In genomic region chr9:44318076-44318825, GRCm38 (mm10) we compare ENCODE assay signal across 8 mouse cellular contexts. TPM values are rescaled to one million over a fixed set of nuclear protein-coding genes. Genes with fewer than 3 reads are reported as not detected.
DNase-seq lines count a peak whose midpoint lies in the region; ATAC-seq and TF ChIP-seq lines count a peak whose summit lies in the region.

No protein-coding gene starts in this region.

- peaks cover 35% of the 10 kb centered on the region for H3K4me1 ChIP-seq in forebrain, embryonic 12.5 days
- peaks cover 23% of the 10 kb centered on the region for H3K4me1 ChIP-seq in neural tube, embryonic 14.5 days (ENCODE audit: control insufficient read depth, insufficient read depth, low read length)

- no peaks in the 10 kb centered on the region for H3K9me3 ChIP-seq in forebrain, embryonic 12.5 days
- H3K9me3 ChIP-seq in neural tube, embryonic 14.5 days (ENCODE audit: control insufficient read depth, low read length): no peaks in the 10 kb centered on the region

- peak overlapping the region; percentile 98 for H3K4me3 ChIP-seq in layer of hippocampus, adult 2 months
- H3K4me3 ChIP-seq in forebrain, embryonic 12.5 days (replicated peaks): peak overlapping the region; percentile 86
- H3K4me3 ChIP-seq in neural tube, embryonic 14.5 days (ENCODE audit: low read depth, low read length): no peak overlapping the region; the same call in 1 of the 2 replicates

- H3K27me3 ChIP-seq in forebrain, embryonic 12.5 days: no peaks in the 10 kb centered on the region
- H3K27me3 ChIP-seq in neural tube, embryonic 14.5 days (ENCODE audit: control insufficient read depth, insufficient read depth, low read length): no peaks in the 10 kb centered on the region

- 57% methylated on average over 5 of the region's 5 CpGs for WGBS in forebrain, embryonic 12.5 days
- WGBS in neural tube, embryonic 14.5 days: 72% methylated on average over 5 of the region's 5 CpGs

- peaks cover 34% of the 10 kb centered on the region for H3K36me3 ChIP-seq in forebrain, embryonic 12.5 days (replicated peaks)
- peaks cover 17% of the 10 kb centered on the region for H3K36me3 ChIP-seq in neural tube, embryonic 14.5 days (ENCODE audit: control insufficient read depth, insufficient read depth, low read length)

- DNase-seq in layer of hippocampus, adult 2 months (ENCODE audit: low spot score in 2 of 2): no peak
- no peak for DNase-seq in layer of hippocampus, adult 11-12 months (ENCODE audit: low spot score)
- DNase-seq in kidney, postnatal 14 days: peak; percentile 79
- no peak for DNase-seq in gastrocnemius, adult 8-10 months (ENCODE audit: low spot score in 2 of 2)
- DNase-seq in frontal cortex, postnatal 14 days (ENCODE audit: low spot score in 2 of 2): no peak
- no peak for DNase-seq in right cerebral cortex, postnatal 25 days

- 0 out of 2 replicates have a peak overlapping the region, but pooled peaks have one; percentile 94 for H3K9ac ChIP-seq in forebrain, embryonic 12.5 days
- 0 out of 2 replicates have a peak overlapping the region, but pooled peaks have one; percentile 8 for H3K9ac ChIP-seq in neural tube, embryonic 14.5 days (replicated peaks; ENCODE audit: low read depth, low read length)

- peak overlapping the region; percentile 95 for H3K27ac ChIP-seq in layer of hippocampus, adult 2 months
- H3K27ac ChIP-seq in forebrain, embryonic 12.5 days: no peak overlapping the region
- H3K27ac ChIP-seq in neural tube, embryonic 14.5 days (ENCODE audit: low read depth, low read length): no peak overlapping the region

- peak overlapping the region; percentile 94 for H3K4me2 ChIP-seq in forebrain, embryonic 12.5 days
- peak overlapping the region; percentile 91 for H3K4me2 ChIP-seq in neural tube, embryonic 14.5 days (ENCODE audit: low read depth, low read length)

- no peak for TF ChIP-seq CTCF in layer of hippocampus, adult 2 months (conservative IDR thresholded peaks at IDR 0.05)

- ATAC-seq in forebrain, embryonic 12.5 days (ENCODE audit: low FRiP score): no peak
- ATAC-seq in neural tube, embryonic 14.5 days (ENCODE audit: low read depth): no peak

RNA-seq across cellular contexts. Expression of gene C2cd2l, which starts 1.8 kb away (rescaled TPM):
- 100 to 1,000 TPM; 186 to 206 TPM for total RNA-seq in layer of hippocampus, adult 2 months (2021)
- 16.5 and 16.9 TPM in 2 replicates for polyA plus RNA-seq in forebrain, embryonic 12.5 days (2016; fragmentation: Nextera tagmentation; extraction: Ambion mirVana)
- 19.0 and 21.9 TPM in 2 replicates for polyA plus RNA-seq in neural tube, embryonic 14.5 days (2014; fragmentation: Nextera tagmentation; extraction: Ambion mirVana)
- total RNA-seq in gastrocnemius, adult 8-10 months (2022): 10 to 100 TPM; 10.4 to 18.9 (median 15.2) TPM

RNA-seq across cellular contexts. Expression of gene Dpagt1, which starts 7.6 kb away (rescaled TPM):
- total RNA-seq in layer of hippocampus, adult 2 months (2021): 10 to 100 TPM; 14.5 to 15.3 TPM
- polyA plus RNA-seq in forebrain, embryonic 12.5 days (2016; fragmentation: Nextera tagmentation; extraction: Ambion mirVana): 38.9 and 39.3 TPM in 2 replicates
- polyA plus RNA-seq in neural tube, embryonic 14.5 days (2014; fragmentation: Nextera tagmentation; extraction: Ambion mirVana): 35.3 and 35.9 TPM in 2 replicates
- 10 to 100 TPM; 10.9 to 14.8 (median 13.0) TPM for total RNA-seq in gastrocnemius, adult 8-10 months (2022)

RNA-seq across cellular contexts. Expression of gene Hinfp, which starts 12.8 kb away (rescaled TPM):
- total RNA-seq in layer of hippocampus, adult 2 months (2021): 10 to 100 TPM; 26.0 to 36.9 TPM
- polyA plus RNA-seq in forebrain, embryonic 12.5 days (2016; fragmentation: Nextera tagmentation; extraction: Ambion mirVana): 34.6 and 35.5 TPM in 2 replicates
- polyA plus RNA-seq in neural tube, embryonic 14.5 days (2014; fragmentation: Nextera tagmentation; extraction: Ambion mirVana): 21.9 and 23.2 TPM in 2 replicates
- total RNA-seq in gastrocnemius, adult 8-10 months (2022): 1 to 10 TPM; 4.5 to 9.6 (median 7.2) TPM

RNA-seq across cellular contexts. Expression of gene H2afx, which starts 16.2 kb away (rescaled TPM):
- 10 to 100 TPM; 42.5 to 44.2 TPM for total RNA-seq in layer of hippocampus, adult 2 months (2021)
- 477 and 482 TPM in 2 replicates for polyA plus RNA-seq in forebrain, embryonic 12.5 days (2016; fragmentation: Nextera tagmentation; extraction: Ambion mirVana)
- 92.3 and 94.3 TPM in 2 replicates for polyA plus RNA-seq in neural tube, embryonic 14.5 days (2014; fragmentation: Nextera tagmentation; extraction: Ambion mirVana)
- total RNA-seq in gastrocnemius, adult 8-10 months (2022): 10 to 100 TPM in 1 of 4 experiments, 1 to 10 TPM in 3; 7.8 to 10.3 (median 8.7) TPM

RNA-seq across cellular contexts. Expression of gene Hmbs, which starts 25.8 kb away (rescaled TPM):
- 10 to 100 TPM; 21.9 to 22.1 TPM for total RNA-seq in layer of hippocampus, adult 2 months (2021)
- polyA plus RNA-seq in forebrain, embryonic 12.5 days (2016; fragmentation: Nextera tagmentation; extraction: Ambion mirVana): 107 and 115 TPM in 2 replicates
- polyA plus RNA-seq in neural tube, embryonic 14.5 days (2014; fragmentation: Nextera tagmentation; extraction: Ambion mirVana): 58.3 and 58.4 TPM in 2 replicates
- 10 to 100 TPM; 24.2 to 26.1 (median 25.2) TPM for total RNA-seq in gastrocnemius, adult 8-10 months (2022)

Comparison
In these comparisons a context has a peak if more than half of its experiments do, and no peak if none do; other contexts are left out.
1. RNA of gene C2cd2l, which starts 1.8 kb away (total RNA-seq): 186 to 206 TPM in layer of hippocampus, adult 2 months; 10.4 to 18.9 TPM in gastrocnemius, adult 8-10 months; every median in the first group is over 4 times any median in the second.